Mouse (Mus musculus) MN1 (cell line): ENCODE measurements around the gene Mrps18a.

Experiments
- DNase-seq: peaks from one replicate; pipeline ENCODE4 v3.0.0-alpha.2; 2016; ENCODE audit warnings: low spot score

The Mrps18a gene

DNA sequence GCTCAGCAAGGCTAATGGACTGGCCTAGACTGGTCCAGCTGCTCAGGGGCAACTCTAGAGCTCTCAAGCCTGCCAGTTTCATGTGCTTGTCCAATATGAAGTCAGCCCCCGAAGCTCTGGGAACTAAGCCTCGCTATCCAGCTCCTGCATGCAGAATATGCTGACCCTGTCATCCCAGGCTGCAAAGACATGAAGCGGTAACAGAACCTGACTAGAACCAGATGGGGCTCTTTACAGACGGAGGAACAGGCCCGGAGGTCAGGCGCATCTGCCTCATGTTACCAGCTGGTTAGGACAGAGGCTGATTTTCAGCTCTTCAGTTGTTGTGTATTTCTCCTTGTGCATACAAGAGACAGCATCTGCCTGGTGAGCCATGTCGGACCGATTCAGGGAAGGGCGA, 8.9 kb upstream of the Mrps18a start:
- DNase-seq: no peak

DNA sequence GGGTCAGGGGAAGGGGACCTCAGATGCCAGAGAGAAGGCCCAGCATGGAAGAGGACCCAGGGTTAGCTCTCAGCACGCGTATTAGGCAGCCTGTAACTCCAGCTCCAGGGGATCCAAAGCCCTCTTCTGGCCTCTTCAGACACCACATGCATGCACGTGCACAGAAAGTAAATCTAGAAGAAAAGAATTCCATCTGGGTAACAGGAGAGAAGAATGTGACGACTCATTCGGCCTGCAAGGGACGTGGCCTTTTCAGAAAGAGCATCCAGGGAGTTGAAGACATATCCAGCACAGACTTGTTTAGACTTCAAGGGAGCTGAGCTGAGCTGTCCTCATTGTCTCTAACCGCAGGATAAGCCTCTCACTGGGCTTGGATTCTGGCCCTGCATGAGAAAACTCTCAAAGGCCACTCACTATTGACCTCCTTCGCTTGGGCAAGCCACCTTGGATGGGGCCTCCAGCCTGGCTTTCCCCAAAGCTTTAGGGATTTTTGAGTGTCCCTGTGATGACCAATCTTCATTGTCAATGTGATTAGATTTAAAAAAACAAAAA, 8.1 kb upstream of the Mrps18a start:
- DNase-seq: no peak

- peak; percentile 86 for DNase-seq
Measured at GRCm38 (mm10) chr17:46104487-46104886, 6.3 kb upstream of the Mrps18a start.

GRCm38 (mm10) chr17:46108286-46108685, 2.5 kb upstream of the Mrps18a start:
- no peak for DNase-seq

DNA sequence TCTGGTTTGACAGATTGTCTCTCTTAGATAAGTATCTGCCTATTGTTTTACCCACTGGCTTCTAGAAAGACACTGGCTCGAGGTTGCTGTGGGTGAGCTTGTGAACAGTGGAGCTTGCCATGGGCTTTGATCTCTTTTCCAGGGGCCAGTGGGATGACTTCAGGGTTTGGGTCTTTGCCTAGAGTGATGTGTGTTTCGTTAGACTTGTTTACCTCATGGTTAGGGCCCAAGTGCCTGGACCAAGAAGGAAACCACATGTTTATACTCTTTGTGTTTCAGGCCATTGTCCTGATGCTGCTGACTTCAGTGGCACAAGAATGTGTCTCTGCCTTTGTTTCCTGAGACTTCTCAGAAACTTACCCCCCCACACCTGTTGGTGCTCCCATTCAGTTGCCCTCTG, 4.7 kb downstream of the Mrps18a start:
- no peak for DNase-seq

DNA sequence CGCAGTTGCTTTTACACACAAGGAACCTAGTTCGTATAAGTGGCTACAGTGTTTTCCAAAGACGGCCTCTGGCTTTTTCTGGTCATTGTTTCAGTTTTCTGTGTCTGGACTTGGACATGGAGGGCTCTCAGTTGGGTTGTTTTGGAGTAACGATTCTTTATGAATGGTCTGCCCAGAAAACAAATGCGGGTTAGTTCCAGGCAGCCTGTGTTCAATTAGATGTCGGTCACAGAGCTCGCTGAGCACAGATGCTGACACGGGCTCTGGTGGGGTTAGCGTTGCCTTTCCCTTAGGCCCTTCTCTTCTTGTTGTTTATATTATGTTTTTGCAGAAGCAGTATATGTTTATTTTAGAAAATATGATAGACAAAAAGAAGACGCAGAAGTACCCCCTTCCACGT, 5.4 kb downstream of the Mrps18a start:
- no peak for DNase-seq

DNA sequence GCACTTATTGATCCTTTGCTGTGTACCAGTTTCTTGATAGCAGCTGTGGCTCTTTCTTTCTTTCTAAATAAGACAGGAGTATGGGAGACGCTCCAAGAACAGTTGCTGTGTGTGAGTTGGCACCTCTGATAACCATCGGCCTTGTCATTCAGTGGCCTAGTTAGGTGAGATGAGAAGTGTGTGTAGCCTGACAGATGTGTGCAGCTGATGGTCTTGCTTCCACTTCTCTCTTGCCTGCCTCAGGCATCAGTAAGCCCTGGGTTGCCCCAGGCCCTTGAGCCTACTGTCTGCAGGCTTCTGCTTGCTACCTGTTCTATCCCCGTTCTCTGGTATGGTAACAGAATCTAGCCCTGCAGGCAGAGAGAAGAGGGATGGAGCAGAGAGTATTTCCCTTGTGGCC, 6.1 kb downstream of the Mrps18a start:
- DNase-seq: no peak

DNA sequence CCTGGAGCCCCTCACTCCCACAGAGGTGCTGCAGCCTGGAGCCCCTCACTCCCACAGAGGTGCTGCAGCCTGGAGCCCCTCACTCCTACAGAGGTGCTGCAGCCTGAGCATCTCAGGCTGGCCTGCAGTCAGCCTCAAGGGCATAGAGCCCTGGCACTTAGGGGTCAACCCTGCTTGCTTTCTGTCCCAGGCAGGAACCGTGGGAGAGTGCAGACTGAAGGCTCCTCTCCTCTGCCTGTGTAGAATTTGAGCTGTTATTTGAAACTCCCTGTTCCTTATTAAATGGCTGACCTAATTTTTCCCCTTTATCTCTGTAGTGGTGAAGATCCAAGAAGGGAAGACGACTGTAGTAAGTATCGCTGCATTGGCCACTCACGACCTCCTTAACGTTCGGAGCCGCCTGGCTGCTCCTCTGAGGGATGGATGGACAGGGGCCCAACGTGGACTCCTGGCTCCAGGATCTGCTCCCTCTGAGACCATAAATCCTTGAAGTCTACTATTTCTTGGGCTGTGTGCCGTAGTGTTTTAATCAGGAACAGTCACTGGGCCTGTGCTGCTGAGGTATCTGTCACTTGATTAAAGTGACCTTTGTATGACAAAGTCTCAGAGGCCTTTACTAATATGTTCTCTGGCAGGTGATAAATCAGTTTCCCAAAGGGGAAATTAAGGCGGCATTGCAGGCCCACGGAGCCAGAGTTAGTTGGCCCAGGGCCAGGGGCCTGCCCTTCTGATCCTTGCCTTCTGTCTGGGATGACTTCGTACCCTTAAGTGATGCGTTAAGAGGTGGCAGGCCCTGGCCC, 7.0 kb downstream of the Mrps18a start:
- no peak for DNase-seq

- peak; percentile 64 for DNase-seq
Measured at GRCm38 (mm10) chr17:46118423-46118850, 7.7 kb downstream of the Mrps18a start.

DNA sequence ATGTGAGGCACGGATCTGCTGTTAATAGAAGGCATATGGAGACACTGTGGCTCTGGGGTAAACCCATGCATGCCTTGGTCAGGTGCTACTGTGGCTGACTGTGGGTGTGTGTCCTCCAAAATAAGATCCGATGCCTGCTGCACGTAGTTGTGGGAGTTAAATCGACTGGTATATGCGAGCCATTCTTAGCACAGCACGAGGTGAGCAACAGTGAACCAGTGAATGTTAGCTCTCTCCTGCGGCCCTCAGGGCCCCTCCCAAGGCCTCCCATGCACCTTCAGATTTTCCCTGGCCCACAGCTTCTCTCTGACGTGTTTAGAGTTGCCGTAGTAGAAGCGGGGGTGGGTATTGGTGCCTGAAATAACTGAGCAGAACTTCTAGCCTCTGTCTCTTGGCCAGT, 8.9 kb downstream of the Mrps18a start:
- DNase-seq: no peak

GRCm38 (mm10) chr17:46122791-46123190, 12.0 kb downstream of the Mrps18a start:
- no peak for DNase-seq

DNA sequence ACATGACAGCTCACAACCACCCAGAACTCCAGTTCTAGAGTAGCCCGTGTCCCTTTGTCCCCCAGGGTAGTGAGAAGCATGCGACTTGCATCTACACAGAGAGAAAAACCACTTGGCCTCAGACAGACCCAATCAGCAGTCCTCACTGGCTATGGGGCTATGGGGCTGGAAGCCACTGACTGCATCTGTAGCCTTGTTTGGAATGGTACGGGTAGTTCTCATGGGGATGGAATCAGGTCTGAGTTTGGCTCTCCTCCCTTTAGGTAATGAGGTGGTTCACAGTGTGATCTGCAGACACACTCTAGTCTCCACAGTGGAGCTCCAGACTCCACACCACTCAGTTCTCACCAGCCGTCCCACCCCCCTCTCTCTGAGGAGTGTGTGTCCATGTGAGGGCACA, 12.5 kb downstream of the Mrps18a start:
- no peak for DNase-seq

DNA sequence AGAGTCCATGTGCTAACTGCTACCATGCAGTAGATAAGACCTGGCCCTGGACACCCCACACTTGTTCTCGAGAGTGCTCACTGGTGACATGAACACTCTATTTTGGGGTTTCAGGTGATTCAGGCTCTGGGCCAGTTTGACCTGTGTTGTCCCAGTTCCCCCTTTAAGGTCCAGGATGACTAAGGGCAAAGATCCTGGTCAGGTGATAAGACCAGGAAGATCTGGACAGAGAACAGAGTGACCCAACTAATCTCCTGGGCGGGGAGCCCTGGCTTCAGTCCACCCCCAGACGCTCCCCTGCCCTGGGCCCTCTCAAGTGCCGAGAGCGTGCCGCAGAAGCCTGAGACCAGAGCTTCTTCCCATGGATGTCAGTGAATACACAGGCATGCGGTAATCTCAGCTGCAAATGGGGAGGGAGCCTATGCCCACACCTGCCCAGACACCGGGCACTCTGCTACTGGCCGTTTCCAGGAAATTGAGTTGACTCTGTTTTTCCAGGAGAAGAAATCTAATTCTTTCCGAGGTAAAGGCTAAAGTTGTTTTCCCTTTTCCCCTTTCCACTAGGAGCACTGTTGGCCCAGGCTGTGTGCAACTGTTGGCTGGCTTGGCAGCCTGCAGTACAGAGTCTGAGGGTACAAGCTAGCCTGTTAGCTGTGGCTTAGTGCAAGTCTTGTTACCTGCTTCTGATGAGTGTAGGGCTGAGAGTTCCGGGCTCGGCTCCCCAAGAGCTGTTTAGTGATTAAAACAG, 13.3 kb downstream of the Mrps18a start:
- DNase-seq: no peak

DNA sequence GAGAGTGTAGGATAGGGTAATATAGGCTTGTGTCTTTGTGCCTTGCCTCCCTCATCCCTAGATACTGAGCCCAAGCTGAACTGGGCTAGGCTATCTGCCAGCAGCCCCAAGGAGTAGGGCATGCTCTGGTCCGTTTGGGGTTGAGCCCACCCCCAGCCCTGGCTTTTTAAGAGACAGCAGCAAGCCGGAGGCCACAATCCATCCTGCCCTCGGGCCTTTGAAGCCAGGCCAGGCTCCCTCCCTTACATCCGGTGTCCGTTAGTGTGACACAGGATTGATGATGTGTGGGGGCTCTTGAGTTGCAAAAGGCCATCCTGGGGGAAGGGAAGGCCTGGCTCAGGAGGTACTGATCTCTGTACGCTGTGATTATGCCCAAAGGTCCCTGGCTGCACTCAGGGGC, 15.8 kb downstream of the Mrps18a start:
- DNase-seq: no peak

DNA sequence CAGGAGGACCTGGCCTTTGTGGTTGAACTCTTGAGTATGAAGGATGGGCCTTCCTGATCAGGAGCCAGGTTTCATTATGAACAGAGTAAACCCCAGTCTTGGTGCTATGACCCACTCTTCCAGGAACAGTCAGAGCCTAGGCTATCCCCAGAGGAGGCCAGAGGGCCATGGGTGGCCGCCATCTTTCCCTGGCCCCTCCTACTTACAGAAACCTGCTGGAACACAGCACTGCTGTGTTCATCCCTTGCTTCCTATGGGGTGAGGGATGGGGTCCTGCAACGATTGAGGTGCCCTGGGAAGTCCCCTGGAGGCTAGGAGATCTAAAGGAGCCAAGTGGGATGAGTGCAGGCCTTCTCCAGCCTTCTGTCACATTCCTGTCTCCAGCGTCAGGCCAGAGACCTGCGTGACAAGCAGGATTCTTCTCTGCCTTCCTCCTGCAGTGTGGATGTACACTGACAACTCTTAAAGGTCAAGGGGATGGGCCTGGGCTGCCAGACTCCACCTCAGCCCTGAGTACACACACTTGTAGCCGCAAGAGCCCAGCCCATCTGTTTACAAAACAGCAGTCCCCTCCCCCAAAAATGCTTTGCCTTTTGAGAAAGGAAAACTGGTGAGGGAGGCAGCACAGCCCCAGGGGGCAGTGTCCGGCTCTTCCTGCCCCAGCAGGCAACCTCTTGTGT, 17.2 kb downstream of the Mrps18a start:
- no peak for DNase-seq

- peak; percentile 67 for DNase-seq
Measured at GRCm38 (mm10) chr17:46129741-46130498, 19.1 kb downstream of the Mrps18a start.

- peak; percentile 82 for DNase-seq
Measured at GRCm38 (mm10) chr17:46132058-46132718, 21.4 kb downstream of the Mrps18a start.

DNA sequence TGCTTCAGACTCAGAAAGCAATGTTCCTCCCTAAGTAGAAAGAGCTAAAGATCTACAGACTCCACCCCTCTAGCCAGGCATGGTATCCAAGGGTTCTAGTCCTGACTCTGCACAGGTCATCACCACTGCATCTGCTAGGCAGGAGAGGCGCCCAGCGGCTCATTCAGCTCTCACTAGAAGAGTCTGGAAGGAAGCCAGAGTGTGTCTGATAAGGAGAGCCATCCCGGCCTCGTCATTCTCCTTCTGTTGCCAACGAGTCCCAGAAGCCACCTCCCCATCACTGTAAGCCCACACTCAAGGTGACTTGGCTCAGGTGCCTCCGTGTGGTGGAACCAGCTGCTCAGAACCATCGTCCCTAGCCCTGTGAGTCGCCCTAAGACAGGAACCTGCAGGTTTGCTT, 22.1 kb downstream of the Mrps18a start:
- peak; percentile 50 for DNase-seq

- DNase-seq: no peak
Measured at GRCm38 (mm10) chr17:46138563-46139236, 27.9 kb downstream of the Mrps18a start.

- no peak for DNase-seq
Measured at GRCm38 (mm10) chr17:46139872-46140271, 29.1 kb downstream of the Mrps18a start.
